Mouse (Mus musculus): ENCODE data around the gene Madcam1. TPM values are rescaled to one million over a fixed set of nuclear protein-coding genes. Genes with fewer than 3 reads are reported as not detected.

The Madcam1 gene
- total and polyA plus RNA-seq, 2 experiments from 2014 or later = 1.3 to 1.9 TPM

GRCm38 (mm10) chr10:79660298-79660697 lies 4.1 kb upstream of the Madcam1 start:
- peak; percentile 63 for TF ChIP-seq CTCF (IDR thresholded peaks at IDR 0.05)
- peaks cover 7% of the 10 kb centered on the region; the same call in 1 of the 2 replicates for H3K4me1 ChIP-seq (ENCODE audit: insufficient read depth, low read length)
- no peak overlapping the region for H3K4me2 ChIP-seq (ENCODE audit: low read depth, low read length, poor library complexity, severe bottlenecking)
- no peaks in the 10 kb centered on the region for H3K36me3 ChIP-seq (ENCODE audit: insufficient read depth, low read length)
- no peaks in the 10 kb centered on the region for H3K27me3 ChIP-seq (ENCODE audit: insufficient read depth, low read length)
- 72% methylated on average over 2 of the region's 2 CpGs for WGBS
- no peak overlapping the region for H3K4me3 ChIP-seq (ENCODE audit: low read depth, low read length)
- H3K27ac ChIP-seq (ENCODE audit: low read depth, low read length) = no peak overlapping the region
- ATAC-seq (ENCODE audit: low FRiP score) (no peak), DNase-seq (ENCODE audit: low spot score) (no peak)
- no peaks in the 10 kb centered on the region for H3K9me3 ChIP-seq (ENCODE audit: low read length)
- H3K9ac ChIP-seq (replicated peaks; ENCODE audit: low read length, poor library complexity, severe bottlenecking) = no peak overlapping the region

GRCm38 (mm10) chr10:79661861-79662260 lies 2.5 kb upstream of the Madcam1 start:
- ATAC-seq (ENCODE audit: low FRiP score) = no peak
- WGBS = 69% methylated on average over 3 of the region's 3 CpGs
- H3K4me3 ChIP-seq (ENCODE audit: low read depth, low read length) = no peak overlapping the region
- H3K36me3 ChIP-seq (ENCODE audit: insufficient read depth, low read length) = no peaks in the 10 kb centered on the region
- H3K4me2 ChIP-seq (ENCODE audit: low read depth, low read length, poor library complexity, severe bottlenecking) = no peak overlapping the region
- H3K27ac ChIP-seq (ENCODE audit: low read depth, low read length) = no peak overlapping the region
- no peak for TF ChIP-seq CTCF (IDR thresholded peaks at IDR 0.05)
- H3K4me1 ChIP-seq (ENCODE audit: insufficient read depth, low read length) = no peaks in the 10 kb centered on the region
- H3K27me3 ChIP-seq (ENCODE audit: insufficient read depth, low read length) = no peaks in the 10 kb centered on the region
- no peak overlapping the region for H3K9ac ChIP-seq (replicated peaks; ENCODE audit: low read length, poor library complexity, severe bottlenecking)
- no peak for DNase-seq (ENCODE audit: low spot score)
- no peaks in the 10 kb centered on the region for H3K9me3 ChIP-seq (ENCODE audit: low read length)

- Histone ChIP-seq H3K9ac (replicated peaks; ENCODE audit: low read length, poor library complexity, severe bottlenecking) (no peak overlapping the region), H3K9me3 (ENCODE audit: low read length) (no peaks in the 10 kb centered on the region), H3K36me3 (ENCODE audit: insufficient read depth, low read length) (no peaks in the 10 kb centered on the region), H3K4me2 (ENCODE audit: low read depth, low read length, poor library complexity, severe bottlenecking) (no peak overlapping the region), H3K27me3 (ENCODE audit: insufficient read depth, low read length) (no peaks in the 10 kb centered on the region), H3K4me3 (ENCODE audit: low read depth, low read length) (no peak overlapping the region), H3K27ac (ENCODE audit: low read depth, low read length) (no peak overlapping the region), H3K4me1 (ENCODE audit: insufficient read depth, low read length) (peaks cover 6% of the 10 kb centered on the region; the same call in 1 of the 2 replicates)
- no peak for DNase-seq (ENCODE audit: low spot score)
- no peak for TF ChIP-seq CTCF (IDR thresholded peaks at IDR 0.05)
- ATAC-seq (ENCODE audit: low FRiP score) = no peak
- 82% methylated on average over 8 of the region's 8 CpGs for WGBS
Measured at GRCm38 (mm10) chr10:79665051-79665450, 692 bp downstream of the Madcam1 start.

- no peak for TF ChIP-seq CTCF (IDR thresholded peaks at IDR 0.05)
- DNase-seq (ENCODE audit: low spot score) = no peak
- ATAC-seq (ENCODE audit: low FRiP score) = no peak
Measured at GRCm38 (mm10) chr10:79666493-79666892, 2.1 kb downstream of the Madcam1 start.

GRCm38 (mm10) chr10:79668076-79668475 lies 3.7 kb downstream of the Madcam1 start:
- 82% methylated on average over 5 of the region's 5 CpGs for WGBS
- peak overlapping the region; percentile 92 for H3K4me2 ChIP-seq (ENCODE audit: low read depth, low read length, poor library complexity, severe bottlenecking)
- H3K9ac ChIP-seq (replicated peaks; ENCODE audit: low read length, poor library complexity, severe bottlenecking) = peak overlapping the region; percentile 24; the same call in 1 of the 2 replicates
- H3K4me3 ChIP-seq (ENCODE audit: low read depth, low read length) = peak overlapping the region; percentile 95; the same call in 1 of the 2 replicates
- peaks cover 14% of the 10 kb centered on the region for H3K4me1 ChIP-seq (ENCODE audit: insufficient read depth, low read length)
- no peak for TF ChIP-seq CTCF (IDR thresholded peaks at IDR 0.05)
- H3K27ac ChIP-seq (ENCODE audit: low read depth, low read length) = peak overlapping the region; percentile 99
- H3K9me3 ChIP-seq (ENCODE audit: low read length) = no peaks in the 10 kb centered on the region
- H3K27me3 ChIP-seq (ENCODE audit: insufficient read depth, low read length) = no peaks in the 10 kb centered on the region
- ATAC-seq (ENCODE audit: low FRiP score) = no peak
- no peak for DNase-seq (ENCODE audit: low spot score)
- no peaks in the 10 kb centered on the region for H3K36me3 ChIP-seq (ENCODE audit: insufficient read depth, low read length)

More at GRCm38 (mm10) chr10:79666493-79666892, 2.1 kb downstream of the Madcam1 start:
- H3K27me3 ChIP-seq (ENCODE audit: insufficient read depth, low read length) = no peaks in the 10 kb centered on the region
- H3K9me3 ChIP-seq (ENCODE audit: low read length) = no peaks in the 10 kb centered on the region
- H3K9ac ChIP-seq (replicated peaks; ENCODE audit: low read length, poor library complexity, severe bottlenecking) = no peak overlapping the region
- peaks cover 14% of the 10 kb centered on the region for H3K4me1 ChIP-seq (ENCODE audit: insufficient read depth, low read length)
- 66% methylated on average over 9 of the region's 9 CpGs for WGBS
- no peak overlapping the region for H3K27ac ChIP-seq (ENCODE audit: low read depth, low read length)
- no peak overlapping the region for H3K4me3 ChIP-seq (ENCODE audit: low read depth, low read length)
- no peaks in the 10 kb centered on the region for H3K36me3 ChIP-seq (ENCODE audit: insufficient read depth, low read length)
- H3K4me2 ChIP-seq (ENCODE audit: low read depth, low read length, poor library complexity, severe bottlenecking) = no peak overlapping the region

- H3K4me2 ChIP-seq (ENCODE audit: low read depth, low read length, poor library complexity, severe bottlenecking) = peak within 1 kb of the TSS; percentile 92
Measured at GRCm38 (mm10) chr10:79668771-79669575, 4.6 kb downstream of the Madcam1 start, which contains the start of gene Tpgs1. Gene Tpgs1, plus strand, starts transcription at chr10:79669369.

More at GRCm38 (mm10) chr10:79668771-79669575, 4.6 kb downstream of the Madcam1 start, which contains the start of gene Tpgs1:
- H3K36me3 ChIP-seq (ENCODE audit: insufficient read depth, low read length) = no peaks in the 10 kb centered on the region
- peak within 1 kb of the TSS; percentile 95 for H3K4me3 ChIP-seq (ENCODE audit: low read depth, low read length)
- WGBS = under 1% methylated on average over 44 of the region's 45 CpGs
- peak; percentile 96 for TF ChIP-seq CTCF (IDR thresholded peaks at IDR 0.05)
- peak within 1 kb of the TSS; percentile 99 for H3K27ac ChIP-seq (ENCODE audit: low read depth, low read length)
- peak; percentile 96 for DNase-seq (ENCODE audit: low spot score)
- no peaks in the 10 kb centered on the region for H3K9me3 ChIP-seq (ENCODE audit: low read length)
- peak within 1 kb of the TSS; percentile 95 for H3K9ac ChIP-seq (replicated peaks; ENCODE audit: low read length, poor library complexity, severe bottlenecking)
- H3K27me3 ChIP-seq (ENCODE audit: insufficient read depth, low read length) = no peaks in the 10 kb centered on the region
- peaks cover 14% of the 10 kb centered on the region for H3K4me1 ChIP-seq (ENCODE audit: insufficient read depth, low read length)
- ATAC-seq (ENCODE audit: low FRiP score) = peak; percentile 85

Measured in midbrain, postnatal 0 days (tissue).